Mouse (Mus musculus): ENCODE measurements around the gene 4930562C15Rik. TPM values are rescaled to one million over a fixed set of nuclear protein-coding genes. Genes with fewer than 3 reads are reported as not detected.

Gene 4930562C15Rik
- total RNA-seq, 1 experiment = 0.09 TPM

GRCm38 (mm10) chr16:4877701-4878100 lies 42.5 kb downstream of the 4930562C15Rik start:
- DNase-seq (ENCODE audit: low read depth, low spot score) = no peak
- H3K4me1 ChIP-seq (ENCODE audit: control insufficient read depth in 2 of 2, insufficient read depth in 2 of 2, low read length in 2 of 2, poor library complexity in 1 of 2) = peaks cover 2 to 22% of the 10 kb centered on the region in 2 experiments; a peak in 2 of 4 replicates
- H3K9me3 ChIP-seq (ENCODE audit: control insufficient read depth, insufficient read depth, low read depth, low read length) = no peaks in the 10 kb centered on the region
- peak overlapping the region; percentile 3; the same call in 1 of the 2 replicates for H3K27ac ChIP-seq (ENCODE audit: insufficient read depth, low read depth, low read length, poor library complexity, severe bottlenecking)
- TF ChIP-seq CHD2 (IDR thresholded peaks at IDR 0.05; ENCODE audit: low read depth, low read length) (no peak), ZNF384 (IDR thresholded peaks at IDR 0.05; ENCODE audit: low read depth, low read length) (no peak), MAFK (IDR thresholded peaks at IDR 0.05; ENCODE audit: insufficient read depth, low read depth, low read length) (no peak), HCFC1 (IDR thresholded peaks at IDR 0.05; ENCODE audit: borderline replicate concordance, insufficient read depth, low read length) (no peak), ZC3H11A (IDR thresholded peaks at IDR 0.05; ENCODE audit: borderline replicate concordance, low read depth, low read length) (no peak)
- peaks cover 35% of the 10 kb centered on the region for H3K36me3 ChIP-seq (ENCODE audit: control insufficient read depth, insufficient read depth, low read length, poor library complexity, severe bottlenecking)
- in situ Hi-C loops (cut with MboI; ENCODE audit: low sequenced_read_pairs in 2 of 2, unreplicated experiment in 2 of 2) = no loop called here
- peak overlapping the region in 1 of 2 experiments; percentile 98; a peak in 3 of 4 replicates for H3K4me3 ChIP-seq (ENCODE audit: insufficient read depth in 1 of 2, low read depth in 1 of 2, low read length in 2 of 2, poor library complexity in 1 of 2, severe bottlenecking in 1 of 2)
- H3K9ac ChIP-seq (ENCODE audit: insufficient read depth, low read depth, low read length, poor library complexity, severe bottlenecking) = peak overlapping the region; percentile 21; the same call in 1 of the 2 replicates

- Histone ChIP-seq H3K4me1 (ENCODE audit: control insufficient read depth in 2 of 2, insufficient read depth in 2 of 2, low read length in 2 of 2, poor library complexity in 1 of 2) (peaks cover 2 to 22% of the 10 kb centered on the region in 2 experiments; a peak in 2 of 4 replicates), H3K4me3 (ENCODE audit: insufficient read depth in 1 of 2, low read depth in 1 of 2, low read length in 2 of 2, poor library complexity in 1 of 2, severe bottlenecking in 1 of 2) (peak overlapping the region; percentile 84 to 98), H3K9ac (ENCODE audit: insufficient read depth, low read depth, low read length, poor library complexity, severe bottlenecking) (peak overlapping the region; percentile 98), H3K9me3 (ENCODE audit: control insufficient read depth, insufficient read depth, low read depth, low read length) (no peaks in the 10 kb centered on the region), H3K36me3 (ENCODE audit: control insufficient read depth, insufficient read depth, low read length, poor library complexity, severe bottlenecking) (peaks cover 35% of the 10 kb centered on the region), H3K27ac (ENCODE audit: insufficient read depth, low read depth, low read length, poor library complexity, severe bottlenecking) (peak overlapping the region; percentile 15; the same call in 1 of the 2 replicates)
- no peak for TF ChIP-seq MAFK (IDR thresholded peaks at IDR 0.05; ENCODE audit: insufficient read depth, low read depth, low read length)
- no peak for TF ChIP-seq HCFC1 (IDR thresholded peaks at IDR 0.05; ENCODE audit: borderline replicate concordance, insufficient read depth, low read length)
- no peak for TF ChIP-seq ZC3H11A (IDR thresholded peaks at IDR 0.05; ENCODE audit: borderline replicate concordance, low read depth, low read length)
- TF ChIP-seq CHD2 (IDR thresholded peaks at IDR 0.05; ENCODE audit: low read depth, low read length) = no peak
- no peak for TF ChIP-seq ZNF384 (IDR thresholded peaks at IDR 0.05; ENCODE audit: low read depth, low read length)
- in situ Hi-C loops (cut with MboI; ENCODE audit: low sequenced_read_pairs in 2 of 2, unreplicated experiment in 2 of 2) = no loop called here
- no peak for DNase-seq (ENCODE audit: low read depth, low spot score)
Measured at GRCm38 (mm10) chr16:4878192-4878885, 43.1 kb downstream of the 4930562C15Rik start.

- peaks cover 2 to 22% of the 10 kb centered on the region in 2 experiments; a peak in 2 of 4 replicates for H3K4me1 ChIP-seq (ENCODE audit: control insufficient read depth in 2 of 2, insufficient read depth in 2 of 2, low read length in 2 of 2, poor library complexity in 1 of 2)
Measured at GRCm38 (mm10) chr16:4879101-4879707, 44.0 kb downstream of the 4930562C15Rik start.

GRCm38 (mm10) chr16:4879708-4880124 lies 44.5 kb downstream of the 4930562C15Rik start:
- no peak for DNase-seq (ENCODE audit: low read depth, low spot score)
- peak overlapping the region; percentile 96 for H3K27ac ChIP-seq (ENCODE audit: insufficient read depth, low read depth, low read length, poor library complexity, severe bottlenecking)
- H3K9me3 ChIP-seq (ENCODE audit: control insufficient read depth, insufficient read depth, low read depth, low read length) = no peaks in the 10 kb centered on the region
- in situ Hi-C loops (cut with MboI; ENCODE audit: low sequenced_read_pairs in 2 of 2, unreplicated experiment in 2 of 2) = no loop called here
- H3K4me1 ChIP-seq (ENCODE audit: control insufficient read depth in 2 of 2, insufficient read depth in 2 of 2, low read length in 2 of 2, poor library complexity in 1 of 2) = peaks cover 2 to 22% of the 10 kb centered on the region in 2 experiments; a peak in 2 of 4 replicates
- peak overlapping the region; percentile 98 for H3K9ac ChIP-seq (ENCODE audit: insufficient read depth, low read depth, low read length, poor library complexity, severe bottlenecking)
- peak overlapping the region; percentile 84 to 98 for H3K4me3 ChIP-seq (ENCODE audit: insufficient read depth in 1 of 2, low read depth in 1 of 2, low read length in 2 of 2, poor library complexity in 1 of 2, severe bottlenecking in 1 of 2)
- peaks cover 26% of the 10 kb centered on the region for H3K36me3 ChIP-seq (ENCODE audit: control insufficient read depth, insufficient read depth, low read length, poor library complexity, severe bottlenecking)
- TF ChIP-seq CHD2 (IDR thresholded peaks at IDR 0.05; ENCODE audit: low read depth, low read length) (no peak), ZC3H11A (IDR thresholded peaks at IDR 0.05; ENCODE audit: borderline replicate concordance, low read depth, low read length) (no peak), HCFC1 (IDR thresholded peaks at IDR 0.05; ENCODE audit: borderline replicate concordance, insufficient read depth, low read length) (peak; percentile 87), MAFK (IDR thresholded peaks at IDR 0.05; ENCODE audit: insufficient read depth, low read depth, low read length) (no peak), ZNF384 (IDR thresholded peaks at IDR 0.05; ENCODE audit: low read depth, low read length) (no peak)

More at GRCm38 (mm10) chr16:4879101-4879707, 44.0 kb downstream of the 4930562C15Rik start:
- Histone ChIP-seq H3K9ac (ENCODE audit: insufficient read depth, low read depth, low read length, poor library complexity, severe bottlenecking) (peak overlapping the region; percentile 98), H3K27ac (ENCODE audit: insufficient read depth, low read depth, low read length, poor library complexity, severe bottlenecking) (peak overlapping the region; percentile 96), H3K4me3 (ENCODE audit: insufficient read depth in 1 of 2, low read depth in 1 of 2, low read length in 2 of 2, poor library complexity in 1 of 2, severe bottlenecking in 1 of 2) (peak overlapping the region; percentile 84 to 98), H3K36me3 (ENCODE audit: control insufficient read depth, insufficient read depth, low read length, poor library complexity, severe bottlenecking) (peaks cover 29% of the 10 kb centered on the region), H3K9me3 (ENCODE audit: control insufficient read depth, insufficient read depth, low read depth, low read length) (no peaks in the 10 kb centered on the region)
- no peak for DNase-seq (ENCODE audit: low read depth, low spot score)
- TF ChIP-seq CHD2 (IDR thresholded peaks at IDR 0.05; ENCODE audit: low read depth, low read length) = no peak
- TF ChIP-seq HCFC1 (IDR thresholded peaks at IDR 0.05; ENCODE audit: borderline replicate concordance, insufficient read depth, low read length) = no peak
- no peak for TF ChIP-seq MAFK (IDR thresholded peaks at IDR 0.05; ENCODE audit: insufficient read depth, low read depth, low read length)
- no peak for TF ChIP-seq ZC3H11A (IDR thresholded peaks at IDR 0.05; ENCODE audit: borderline replicate concordance, low read depth, low read length)
- no peak for TF ChIP-seq ZNF384 (IDR thresholded peaks at IDR 0.05; ENCODE audit: low read depth, low read length)
- in situ Hi-C loops (cut with MboI; ENCODE audit: low sequenced_read_pairs in 2 of 2, unreplicated experiment in 2 of 2) = no loop called here

Data from ES-E14 (cell line).